In genomic region chr2:24805621-24806020, GRCm38 (mm10) we compare ENCODE assay signal across 18 mouse cellular contexts. TPM values are rescaled to one million over a fixed set of nuclear protein-coding genes. Genes with fewer than 3 reads are reported as not detected.
A peak's percentile ranks its signal among the peaks of the same experiment; 100 is the strongest.
DNase-seq lines count a peak whose midpoint lies in the region; ATAC-seq and TF ChIP-seq lines count a peak whose summit lies in the region.
"Had no signal": no experiment of that assay in that cellular context is flagged by ENCODE, and none has a peak within 500 bp of the region (broad histone marks: within the 10 kb centered on the region; RNA-seq: fewer than 3 reads in every experiment).

No protein-coding gene starts in this region.

- no peak overlapping the region for H3K4me2 ChIP-seq in heart, embryonic 13.5 days
- no peak overlapping the region for H3K4me2 ChIP-seq in CH12.LX (ENCODE audit: insufficient read depth, low read depth, poor library complexity, severe bottlenecking)
- H3K4me2 ChIP-seq: forebrain, embryonic 13.5 days; hindbrain, embryonic 12.5 days; hindbrain, embryonic 15.5 days had no signal

- TF ChIP-seq CTCF in CH12.LX (conservative IDR thresholded peaks at IDR 0.05 in 1 of 2, IDR thresholded peaks at IDR 0.05 in 1 of 2; ENCODE audit: low read depth in 2 of 2, low read length in 2 of 2) = no peak

- H3K9me3 ChIP-seq in heart, embryonic 13.5 days = no peaks in the 10 kb centered on the region
- no peaks in the 10 kb centered on the region for H3K9me3 ChIP-seq in CH12.LX (replicated peaks; ENCODE audit: low read length)
- H3K9me3 ChIP-seq: forebrain, embryonic 10.5 days; forebrain, embryonic 13.5 days; G1E; hindbrain, embryonic 12.5 days; hindbrain, embryonic 15.5 days had no signal

- no peak for ATAC-seq in heart, embryonic 13.5 days (ENCODE audit: extremely low read depth, insufficient number of reproducible peaks, low FRiP score, low TSS enrichment)
- peak; percentile 87 for ATAC-seq in megakaryocyte, adult 5-6 weeks (ENCODE audit: poor library complexity, severe bottlenecking)
- ATAC-seq: forebrain, embryonic 13.5 days; forebrain, embryonic 16.5 days; intestine, postnatal 0 days had no signal

- no peak for TF ChIP-seq EP300 in CH12.LX (IDR thresholded peaks at IDR 0.05; ENCODE audit: low read length)

- in situ Hi-C loops in CH12.LX (cut with MboI; ENCODE audit: low pct_ligation_motif_present, low pct_unique_long_range_greater_than_20kb, low sequenced_read_pairs) = no loop called here

- no peaks in the 10 kb centered on the region for H3K27me3 ChIP-seq in heart, embryonic 13.5 days (replicated peaks)
- no peaks in the 10 kb centered on the region for H3K27me3 ChIP-seq in CH12.LX (replicated peaks)
- H3K27me3 ChIP-seq: forebrain, embryonic 13.5 days; hindbrain, embryonic 12.5 days; hindbrain, embryonic 15.5 days had no signal

- no peak for DNase-seq in heart, postnatal 4 days
- peak; percentile 69 for DNase-seq in A20 (ENCODE audit: low read depth, low spot score)
- peak; percentile 6 for DNase-seq in CH12.LX (ENCODE audit: extremely low read depth)
- DNase-seq in c-Kit-positive CD71-positive TER-119-positive erythroid progenitor cells, embryonic 14.5 days (ENCODE audit: low spot score) = no peak
- no peak for DNase-seq in right cerebral cortex, adult 2 months (ENCODE audit: low spot score in 2 of 2)
- DNase-seq: adrenal gland, postnatal 14 days; kidney, adult 8-10 months had no signal

- peaks cover 4% of the 10 kb centered on the region; the same call in 1 of the 2 replicates for H3K4me1 ChIP-seq in heart, embryonic 13.5 days
- H3K4me1 ChIP-seq in CH12.LX (ENCODE audit: control insufficient read depth in 1 of 2, insufficient read depth in 2 of 2) = peaks cover 0 to 15% of the 10 kb centered on the region in 2 experiments; a peak in 1 of 4 replicates
- H3K4me1 ChIP-seq: forebrain, embryonic 10.5 days; forebrain, embryonic 13.5 days; hindbrain, embryonic 12.5 days; hindbrain, embryonic 15.5 days had no signal

- no peak overlapping the region for H3K9ac ChIP-seq in heart, embryonic 13.5 days
- H3K9ac ChIP-seq in CH12.LX (ENCODE audit: insufficient read depth, low read depth) = no peak overlapping the region
- H3K9ac ChIP-seq: forebrain, embryonic 13.5 days; hindbrain, embryonic 12.5 days; hindbrain, embryonic 15.5 days had no signal

- no peak for TF ChIP-seq POLR2A in CH12.LX (IDR thresholded peaks at IDR 0.05; ENCODE audit: low read depth, low read length)

- 0 out of 2 replicates have a peak overlapping the region, but pooled peaks have one; percentile 43 for H3K27ac ChIP-seq in heart, embryonic 13.5 days (replicated peaks)
- H3K27ac ChIP-seq in CH12.LX (ENCODE audit: insufficient read depth, low read depth) = no peak overlapping the region
- H3K27ac ChIP-seq: forebrain, embryonic 10.5 days; forebrain, embryonic 13.5 days; hindbrain, embryonic 12.5 days; hindbrain, embryonic 15.5 days had no signal

- H3K79me2 ChIP-seq in CH12.LX (replicated peaks; ENCODE audit: control insufficient read depth, extremely low read depth, insufficient read depth, poor library complexity, severe bottlenecking) = no peaks in the 10 kb centered on the region

- H3K4me3 ChIP-seq in heart, embryonic 13.5 days = no peak overlapping the region
- no peak overlapping the region for H3K4me3 ChIP-seq in CH12.LX (replicated peaks in 1 of 3; ENCODE audit: low read depth in 2 of 3, low read length in 2 of 3, poor library complexity in 1 of 3)
- H3K4me3 ChIP-seq: forebrain, embryonic 10.5 days; forebrain, embryonic 13.5 days; hindbrain, embryonic 12.5 days; hindbrain, embryonic 15.5 days had no signal

- H3K36me3 ChIP-seq in heart, embryonic 13.5 days = peaks cover 96% of the 10 kb centered on the region
- peaks cover 60 to 91% of the 10 kb centered on the region in 2 experiments for H3K36me3 ChIP-seq in CH12.LX (replicated peaks in 1 of 2; ENCODE audit: control insufficient read depth in 1 of 2, insufficient read depth in 1 of 2, low read length in 1 of 2)

- dilution Hi-C loops in CH12.LX (cut with MboI; ENCODE audit: extremely low pct_ligation_motif_present, extremely low pct_unique_long_range_greater_than_20kb, low sequenced_read_pairs) = no loop called here

- TF ChIP-seq RAD21 in CH12.LX (IDR thresholded peaks at IDR 0.05; ENCODE audit: low read depth, low read length) = no peak

- 88% methylated on average over 4 of the region's 4 CpGs for WGBS in heart, embryonic 13.5 days

TF ChIP-seq in CH12.LX, 34 proteins besides CTCF, POLR2A, EP300 and RAD21:
- no peak for TF ChIP-seq RCOR1 (conservative IDR thresholded peaks at IDR 0.05; ENCODE audit: low read depth, low read length)
- TF ChIP-seq MAFK (IDR thresholded peaks at IDR 0.05; ENCODE audit: insufficient replicate concordance, low read length) = no peak
- no peak for TF ChIP-seq MYC (IDR thresholded peaks at IDR 0.05; ENCODE audit: low read depth, low read length)
- TF ChIP-seq USF2 (conservative IDR thresholded peaks at IDR 0.05; ENCODE audit: low read depth, low read length) = no peak
- TF ChIP-seq ZKSCAN1 (IDR thresholded peaks at IDR 0.05; ENCODE audit: borderline replicate concordance, low read depth, low read length) = no peak
- TF ChIP-seq TCF12 (IDR thresholded peaks at IDR 0.05; ENCODE audit: low read depth, low read length) = no peak
- TF ChIP-seq NRF1 (IDR thresholded peaks at IDR 0.05; ENCODE audit: low read depth, low read length) = no peak
- no peak for TF ChIP-seq ETS1 (conservative IDR thresholded peaks at IDR 0.05; ENCODE audit: low read depth, low read length)
- TF ChIP-seq ZC3H11A (IDR thresholded peaks at IDR 0.05; ENCODE audit: low read depth, low read length) = no peak
- no peak for TF ChIP-seq GABPA (IDR thresholded peaks at IDR 0.05; ENCODE audit: insufficient replicate concordance, low read depth, low read length)
- no peak for TF ChIP-seq MAZ (IDR thresholded peaks at IDR 0.05; ENCODE audit: low read depth, low read length)
- TF ChIP-seq JUND (conservative IDR thresholded peaks at IDR 0.05; ENCODE audit: low read depth, low read length) = no peak
- no peak for TF ChIP-seq MXI1 (IDR thresholded peaks at IDR 0.05; ENCODE audit: low read depth, low read length)

RNA-seq across cellular contexts. Expression of gene Cacna1b, which starts 42.7 kb away (rescaled TPM):
- polyA plus RNA-seq in heart, embryonic 13.5 days (2015; fragmentation: Nextera tagmentation; extraction: Ambion mirVana) = 0.15 TPM in 2 replicates
- under 1 TPM; 0.21 to 0.27 TPM for total RNA-seq in heart, postnatal 4 days (2021)
- total RNA-seq in CH12.LX (2012; rRNA removed) (0.21 and 0.72 TPM in 2 replicates), CH12.LX (2014; rRNA removed) (0.18 TPM in 1 of 2 replicates, not detected in the other)
- 0.16 and 0.26 TPM in 2 replicates for polyA plus RNA-seq in CH12.LX (2012; ENCODE audit: insufficient read length, low read depth)
- total RNA-seq in megakaryocyte, adult 5-6 weeks (2015) = 0.02 TPM in 1 of 2 replicates, not detected in the other
- not detected in 2 replicates for total RNA-seq in megakaryocyte, adult 5-6 weeks (2017)
- total RNA-seq: gastrocnemius, adult 8-10 months; hematopoietic stem cell, adult 5-6 weeks had no signal
- polyA plus RNA-seq: G1E had no signal

Comparison
In these comparisons a context has a peak if more than half of its experiments do, and no peak if none do; other contexts are left out.
1. DNase-seq: peak in A20 (single experiment) and CH12.LX (single experiment); none in heart, postnatal 4 days (single experiment), c-Kit-positive CD71-positive TER-119-positive erythroid progenitor cells, embryonic 14.5 days (single experiment) and right cerebral cortex, adult 2 months (0 of 2).